Mouse (Mus musculus) neural tube, embryonic 15.5 days (tissue): ENCODE measurements at regions not wholly inside any gene's neighbourhood (a gene's known extent, or its start where the extent isn't known, plus 50 kb on each side); places are given as distances from the start of the nearest gene placed in this dataset.

ENCODE experiments used
- ATAC-seq: fragments of 200-750 bp; cut with Nextera tagmentation; 2 replicates; pipeline ENCODE4 v1.8.0; 2017; ENCODE audit warnings: mild to moderate bottlenecking, moderate TSS enrichment, moderate library complexity; ENCODE audit not compliant: low FRiP score
- H3K27ac ChIP-seq: fragments of 300-500 bp; sonication (generic); replicated peaks from 2 replicates; pipeline ENCODE4 v1.5.1; 2015; ENCODE audit warnings: mild to moderate bottlenecking, inconsistent platforms
- H3K27me3 ChIP-seq: fragments of 300-500 bp; sonication (generic); replicated peaks from 2 replicates; pipeline ENCODE4 v1.6.1; 2015; ENCODE audit warnings: inconsistent platforms
- H3K36me3 ChIP-seq: fragments of 300-500 bp; sonication (generic); 2 replicates; pipeline ENCODE4 v1.6.1; 2015; ENCODE audit warnings: inconsistent platforms
- H3K4me1 ChIP-seq: fragments of 300-500 bp; sonication (generic); 2 replicates; pipeline ENCODE4 v1.6.1; 2015; ENCODE audit warnings: inconsistent platforms
- H3K4me2 ChIP-seq: fragments of 300-500 bp; sonication (generic); 2 replicates; pipeline ENCODE4 v1.6.1; 2015; ENCODE audit warnings: inconsistent platforms, mild to moderate bottlenecking, moderate library complexity
- H3K4me3 ChIP-seq: fragments of 300-500 bp; sonication (generic); replicated peaks from 2 replicates; pipeline ENCODE4 v1.5.1; 2015; ENCODE audit warnings: mild to moderate bottlenecking, inconsistent platforms
- H3K9ac ChIP-seq: fragments of 300-500 bp; sonication (generic); replicated peaks from 2 replicates; pipeline ENCODE4 v1.6.1; 2015; ENCODE audit warnings: mild to moderate bottlenecking, inconsistent platforms
- H3K9me3 ChIP-seq: fragments of 300-500 bp; sonication (generic); replicated peaks from 2 replicates; pipeline ENCODE4 v1.6.1; 2016; ENCODE audit warnings: inconsistent platforms
- WGBS: fragments of 180-500 bp; shearing (Covaris S2); methylation state at CpG from one replicate; pipeline ENCODE4 v1.1.7; 2015; ENCODE audit warnings: mixed read lengths; 5-methylcytosine and 5-hydroxymethylcytosine counted together

DNA sequence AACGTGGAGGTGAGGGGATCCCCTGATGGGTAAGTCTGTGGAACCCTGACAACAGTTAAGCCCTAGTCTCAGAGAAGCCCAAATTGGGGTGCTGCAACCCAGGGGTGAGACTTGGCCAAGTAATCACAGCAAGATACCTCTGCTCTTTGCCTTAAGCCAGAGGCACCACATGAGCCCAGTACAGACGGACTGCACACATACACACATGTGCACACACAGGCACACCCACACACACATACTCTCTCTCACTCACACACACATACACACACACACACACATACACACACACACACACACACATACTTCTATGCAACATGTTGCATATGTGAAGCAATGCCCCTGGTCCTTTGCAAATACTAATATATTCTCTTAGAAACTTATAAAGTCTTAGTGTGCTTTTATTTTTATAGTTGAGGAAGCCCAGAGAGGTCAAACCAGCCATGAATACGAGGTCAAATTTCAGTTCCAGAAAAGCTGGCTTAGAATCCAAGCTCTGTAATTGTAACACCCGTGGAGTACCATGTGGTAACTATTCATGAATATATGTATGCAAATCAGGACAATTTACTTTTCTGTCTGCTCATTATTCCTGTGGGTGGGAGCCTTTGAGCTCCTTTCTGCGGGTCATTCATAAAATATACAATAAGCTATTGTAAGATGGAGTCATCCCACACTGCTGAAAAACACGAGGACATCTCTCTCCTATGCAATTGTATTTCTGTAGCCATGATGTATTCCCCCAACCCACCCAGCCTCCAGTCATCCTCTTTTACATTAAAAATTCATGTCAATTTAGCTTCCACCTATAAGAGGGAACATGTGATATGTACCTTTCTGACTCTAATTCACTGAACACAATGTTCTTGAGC, 189.2 kb upstream of the Ipo5 start:
- Histone ChIP-seq H3K9ac (no peak overlapping the region), H3K36me3 (no peaks in the 10 kb centered on the region), H3K27me3 (no peaks in the 10 kb centered on the region), H3K4me3 (no peak overlapping the region), H3K4me1 (no peaks in the 10 kb centered on the region), H3K27ac (no peak overlapping the region), H3K4me2 (no peak overlapping the region), H3K9me3 (no peaks in the 10 kb centered on the region)
- 49% methylated on average over 6 of the region's 6 CpGs for WGBS
- no peak for ATAC-seq

- no peak overlapping the region for H3K9ac ChIP-seq
- H3K9me3 ChIP-seq: no peaks in the 10 kb centered on the region
- no peaks in the 10 kb centered on the region for H3K36me3 ChIP-seq
- no peak for ATAC-seq
- no peaks in the 10 kb centered on the region for H3K4me1 ChIP-seq
- H3K4me2 ChIP-seq: no peak overlapping the region
- no peaks in the 10 kb centered on the region for H3K27me3 ChIP-seq
- no peak overlapping the region for H3K27ac ChIP-seq
- 67% methylated on average over 6 of the region's 6 CpGs for WGBS
- H3K4me3 ChIP-seq: no peak overlapping the region
These were observed 188.4 kb upstream of the Ipo5 start for GRCm38 (mm10) chr14:120722546-120723112.

- no peak overlapping the region for H3K4me2 ChIP-seq
- ATAC-seq: no peak
- H3K9ac ChIP-seq: no peak overlapping the region
- no peak overlapping the region for H3K4me3 ChIP-seq
- no peaks in the 10 kb centered on the region for H3K36me3 ChIP-seq
- WGBS: 89% methylated on average over 10 of the region's 10 CpGs
- H3K27me3 ChIP-seq: no peaks in the 10 kb centered on the region
- no peak overlapping the region for H3K27ac ChIP-seq
- H3K4me1 ChIP-seq: peaks cover 7% of the 10 kb centered on the region; the same call in 1 of the 2 replicates
- no peaks in the 10 kb centered on the region for H3K9me3 ChIP-seq
These were observed 182.9 kb upstream of the Ipo5 start for GRCm38 (mm10) chr14:120728107-120728506.

DNA sequence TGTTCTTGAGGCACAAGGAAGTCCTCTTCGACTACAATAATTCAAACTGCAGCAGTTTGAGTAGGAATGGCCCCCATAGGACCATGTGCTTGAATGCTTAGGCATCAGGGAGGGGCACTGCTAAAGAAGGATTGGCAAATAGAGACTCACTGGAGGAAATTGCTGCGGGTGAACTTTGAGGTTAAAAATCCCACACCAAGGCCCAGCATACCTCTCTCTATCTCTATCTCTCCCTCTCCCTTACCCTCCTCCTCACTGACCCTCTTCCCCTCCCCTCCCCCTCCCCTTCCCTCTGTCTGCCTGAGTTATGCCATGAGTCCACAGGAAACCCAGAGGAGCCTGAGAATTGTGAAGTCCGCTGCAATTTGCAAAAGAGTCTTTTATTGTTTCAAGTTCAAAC, 180.8 kb upstream of the Ipo5 start:
- 35% methylated on average over 3 of the region's 3 CpGs for WGBS
- no peaks in the 10 kb centered on the region for H3K36me3 ChIP-seq
- H3K4me1 ChIP-seq: peaks cover 7% of the 10 kb centered on the region; the same call in 1 of the 2 replicates
- H3K4me3 ChIP-seq: no peak overlapping the region
- no peak overlapping the region for H3K9ac ChIP-seq
- no peak overlapping the region for H3K4me2 ChIP-seq
- no peak overlapping the region for H3K27ac ChIP-seq
- no peak for ATAC-seq
- no peaks in the 10 kb centered on the region for H3K9me3 ChIP-seq
- no peaks in the 10 kb centered on the region for H3K27me3 ChIP-seq

- H3K27ac ChIP-seq: no peak overlapping the region
- H3K4me3 ChIP-seq: no peak overlapping the region
- WGBS: 64% methylated on average over 7 of the region's 7 CpGs
- no peak for ATAC-seq
- no peaks in the 10 kb centered on the region for H3K9me3 ChIP-seq
- H3K4me1 ChIP-seq: peaks cover 7% of the 10 kb centered on the region; the same call in 1 of the 2 replicates
- H3K9ac ChIP-seq: no peak overlapping the region
- no peak overlapping the region for H3K4me2 ChIP-seq
- no peaks in the 10 kb centered on the region for H3K36me3 ChIP-seq
- no peaks in the 10 kb centered on the region for H3K27me3 ChIP-seq
These were observed 179.2 kb upstream of the Ipo5 start for GRCm38 (mm10) chr14:120731679-120732281.

DNA sequence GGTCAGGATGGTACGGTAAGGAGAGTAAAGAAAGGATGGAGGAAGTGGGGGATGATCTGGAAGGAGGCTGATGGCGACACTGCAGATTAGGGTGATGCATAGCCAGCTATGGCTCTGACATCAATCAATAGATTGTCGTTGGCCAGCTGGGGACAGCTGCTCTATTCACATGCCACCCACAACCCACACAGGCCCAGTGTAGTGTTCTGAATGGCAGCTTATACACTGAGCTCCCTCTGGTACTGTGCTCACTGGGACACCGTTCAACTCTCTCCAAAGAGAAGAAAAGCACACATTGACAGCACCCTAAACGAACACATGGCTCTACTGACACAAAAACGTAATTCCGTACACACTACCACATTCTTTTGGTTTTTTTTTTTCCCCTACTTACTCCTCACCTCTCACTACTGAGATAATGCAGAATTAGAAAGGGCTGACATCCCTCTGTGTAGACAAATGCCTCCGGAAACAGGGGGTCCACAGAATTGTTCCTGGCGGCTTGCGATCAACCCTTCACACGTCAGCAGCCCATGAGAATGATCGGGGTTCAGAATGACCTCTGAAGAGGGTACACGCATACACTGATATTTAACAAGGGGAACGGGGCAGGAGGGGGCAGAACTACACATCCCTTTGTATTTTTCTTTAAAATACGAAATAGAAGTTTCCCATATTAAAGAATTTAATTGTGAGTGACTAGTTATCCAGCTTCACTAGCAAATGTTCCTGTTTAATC, 178.5 kb upstream of the Ipo5 start:
- Histone ChIP-seq H3K9me3 (no peaks in the 10 kb centered on the region), H3K9ac (no peak overlapping the region), H3K27ac (no peak overlapping the region), H3K27me3 (no peaks in the 10 kb centered on the region), H3K4me2 (no peak overlapping the region), H3K4me1 (peaks cover 7% of the 10 kb centered on the region; the same call in 1 of the 2 replicates), H3K36me3 (no peaks in the 10 kb centered on the region), H3K4me3 (no peak overlapping the region)
- WGBS: 65% methylated on average over 15 of the region's 15 CpGs
- ATAC-seq: no peak

- Histone ChIP-seq H3K4me3 (no peak overlapping the region), H3K4me1 (no peaks in the 10 kb centered on the region), H3K36me3 (no peaks in the 10 kb centered on the region), H3K4me2 (no peak overlapping the region), H3K9me3 (no peaks in the 10 kb centered on the region), H3K27ac (no peak overlapping the region), H3K27me3 (no peaks in the 10 kb centered on the region), H3K9ac (no peak overlapping the region)
- WGBS: 89% methylated on average over 5 of the region's 5 CpGs
- no peak for ATAC-seq
These were observed 169.5 kb upstream of the Ipo5 start for GRCm38 (mm10) chr14:120741492-120742054.

- H3K4me3 ChIP-seq: no peak overlapping the region
- 85% methylated on average over 1 of the region's 1 CpGs for WGBS
These were observed 157.0 kb upstream of the Ipo5 start for GRCm38 (mm10) chr14:120754011-120754410.

DNA sequence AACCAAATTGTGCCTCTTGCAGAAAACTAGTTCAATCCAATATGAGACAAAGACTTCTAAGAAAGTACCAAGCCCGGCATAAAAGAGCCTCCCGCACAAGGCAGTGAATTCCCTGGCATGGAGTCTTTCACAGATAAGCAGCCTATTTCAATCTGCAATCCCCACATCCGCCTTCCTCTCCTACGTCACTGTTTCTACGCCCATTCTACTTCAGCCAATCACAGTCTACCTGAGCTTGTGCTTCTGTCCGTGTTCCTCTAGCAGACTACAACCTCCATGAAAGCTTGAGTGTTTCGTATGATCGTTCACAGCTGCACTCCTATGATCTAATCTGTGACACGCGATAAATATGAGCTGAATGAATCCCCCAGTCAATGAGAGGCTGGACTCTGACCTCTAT, 155.6 kb upstream of the Ipo5 start:
- no peak overlapping the region for H3K9ac ChIP-seq
- no peaks in the 10 kb centered on the region for H3K9me3 ChIP-seq
- 75% methylated on average over 10 of the region's 10 CpGs for WGBS
- H3K27ac ChIP-seq: no peak overlapping the region
- H3K4me1 ChIP-seq: no peaks in the 10 kb centered on the region
- H3K27me3 ChIP-seq: no peaks in the 10 kb centered on the region
- H3K36me3 ChIP-seq: no peaks in the 10 kb centered on the region
- H3K4me3 ChIP-seq: no peak overlapping the region
- H3K4me2 ChIP-seq: no peak overlapping the region
- ATAC-seq: no peak

More at GRCm38 (mm10) chr14:120754011-120754410, 157.0 kb upstream of the Ipo5 start:
- Histone ChIP-seq H3K4me1 (no peaks in the 10 kb centered on the region), H3K4me2 (no peak overlapping the region), H3K36me3 (no peaks in the 10 kb centered on the region), H3K27ac (no peak overlapping the region), H3K9ac (no peak overlapping the region), H3K9me3 (no peaks in the 10 kb centered on the region), H3K27me3 (no peaks in the 10 kb centered on the region)
- ATAC-seq: no peak

DNA sequence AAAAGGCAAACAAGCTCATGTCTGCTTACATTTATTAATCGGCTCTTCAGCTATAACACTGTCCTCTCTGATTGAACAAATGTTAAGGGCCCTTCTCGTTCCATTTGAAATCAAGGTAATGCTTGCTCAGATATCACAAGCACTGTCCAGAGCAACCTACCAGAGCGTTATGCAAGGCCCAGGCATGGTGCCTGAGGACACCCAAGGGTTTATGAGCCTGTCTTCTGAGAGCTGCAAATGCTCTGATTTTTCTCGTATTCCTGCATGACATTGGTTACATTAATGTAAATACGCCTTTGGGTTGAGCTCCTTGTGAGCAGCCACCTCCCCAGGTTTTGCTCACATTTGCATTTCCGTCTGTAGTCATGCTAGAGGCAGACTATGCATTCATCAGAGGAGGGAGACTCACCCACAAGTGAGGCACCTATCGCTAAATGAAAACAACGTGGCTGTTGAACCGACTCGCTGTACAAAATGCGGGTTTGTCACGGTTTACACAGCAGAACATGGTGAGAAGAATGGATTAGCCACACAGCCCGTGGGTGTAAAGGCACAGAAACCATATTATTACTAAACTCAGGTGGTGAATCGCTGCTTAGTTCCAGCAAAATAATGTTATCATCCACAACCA, 152.7 kb upstream of the Ipo5 start:
- Histone ChIP-seq H3K4me1 (no peaks in the 10 kb centered on the region), H3K9me3 (no peaks in the 10 kb centered on the region), H3K36me3 (no peaks in the 10 kb centered on the region), H3K27me3 (no peaks in the 10 kb centered on the region), H3K27ac (no peak overlapping the region), H3K9ac (no peak overlapping the region), H3K4me3 (no peak overlapping the region), H3K4me2 (no peak overlapping the region)
- 54% methylated on average over 14 of the region's 14 CpGs for WGBS
- ATAC-seq: no peak

- H3K36me3 ChIP-seq: no peaks in the 10 kb centered on the region
- WGBS: 82% methylated on average over 7 of the region's 7 CpGs
- no peaks in the 10 kb centered on the region for H3K27me3 ChIP-seq
- H3K27ac ChIP-seq: no peak overlapping the region
- no peaks in the 10 kb centered on the region for H3K9me3 ChIP-seq
- H3K4me2 ChIP-seq: no peak overlapping the region
- no peak overlapping the region for H3K4me3 ChIP-seq
- no peaks in the 10 kb centered on the region for H3K4me1 ChIP-seq
- ATAC-seq: no peak
- H3K9ac ChIP-seq: no peak overlapping the region
These were observed 148.9 kb upstream of the Ipo5 start for GRCm38 (mm10) chr14:120762168-120762567.
